Mouse (Mus musculus): ENCODE results near the gene Gm5128.
"Not testable (repeated sequence)": the region's sequence is repeated elsewhere in the genome, so short reads cannot be mapped to it uniquely, and the experiment has no call there.

DNA sequence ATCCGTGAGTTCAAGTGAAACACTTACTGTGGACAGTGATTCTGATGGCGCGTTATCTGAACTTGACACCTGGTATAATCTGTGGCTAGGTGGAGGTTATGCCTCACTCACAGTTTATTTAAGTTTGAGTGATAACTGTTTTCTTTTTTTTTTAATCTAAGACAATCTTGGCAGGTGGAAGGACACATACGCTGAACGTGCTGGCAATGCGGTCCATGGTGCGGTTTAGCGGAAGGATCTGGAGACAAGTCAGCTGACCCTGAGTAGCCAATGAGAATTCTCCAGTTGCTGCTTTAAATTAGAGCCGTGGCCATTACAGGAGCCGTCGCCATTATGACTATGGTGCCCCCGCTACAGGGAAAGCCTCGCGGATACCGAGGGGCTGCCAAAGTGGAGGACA, at the start of gene Gm5128:
- TF ChIP-seq FLI1 (IDR thresholded peaks at IDR 0.05; ENCODE audit: low read length); GATA1 (IDR thresholded peaks at IDR 0.05; ENCODE audit: borderline replicate concordance, low read length): not testable (repeated sequence)

All from megakaryocyte, embryonic 14.5 days (primary cell).